Mouse (Mus musculus): Measurements from ENCODE around the gene Plekha1.
A peak's percentile ranks its signal among the peaks of the same experiment; 100 is the strongest.

Gene Plekha1

DNA sequence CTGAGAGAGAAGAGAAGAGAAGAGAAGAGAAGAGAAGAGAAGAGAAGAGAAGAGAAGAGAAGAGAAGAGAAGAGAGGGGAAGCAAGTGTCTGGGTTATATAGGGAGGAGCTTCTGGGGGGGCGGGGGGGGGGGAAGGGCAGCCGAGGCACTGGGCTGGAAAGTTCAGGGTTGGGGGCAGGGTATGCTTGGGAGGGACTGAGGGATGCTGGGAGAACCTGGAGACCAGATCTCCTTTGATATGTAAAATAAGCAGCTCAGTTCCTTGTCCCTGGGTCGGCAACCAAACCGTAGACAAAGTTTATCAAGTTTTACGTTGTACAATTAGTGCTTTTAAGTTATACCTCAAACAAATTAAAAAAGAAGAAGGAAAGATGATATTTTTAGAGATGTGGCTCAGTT is 5.6 kb upstream of the Plekha1 start:
- DNase-seq (ENCODE audit: inconsistent age in 2 of 2, low spot score in 1 of 2) = no peak

DNA sequence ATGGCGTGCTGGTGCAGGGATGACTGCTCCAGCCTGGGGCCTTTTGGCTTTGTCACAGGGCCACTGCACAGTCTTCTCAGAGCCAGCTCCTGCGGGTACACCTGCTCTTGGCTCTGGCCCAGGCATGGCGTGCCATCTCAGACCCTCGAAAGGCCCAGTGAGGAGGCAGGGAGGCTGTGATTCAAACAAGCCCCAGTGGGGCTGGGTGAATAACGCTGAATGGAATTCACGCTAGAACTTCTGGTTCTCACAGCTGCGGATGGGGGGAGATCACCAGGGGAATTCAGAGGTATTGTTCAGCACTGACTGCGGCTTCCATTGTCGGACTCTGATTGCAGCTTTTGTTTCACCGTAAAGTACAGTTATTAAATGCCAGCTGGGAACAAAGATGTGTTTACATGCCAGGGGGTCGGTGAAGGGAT is 4.8 kb upstream of the Plekha1 start:
- DNase-seq (ENCODE audit: inconsistent age in 2 of 2, low spot score in 1 of 2) = no peak

DNA sequence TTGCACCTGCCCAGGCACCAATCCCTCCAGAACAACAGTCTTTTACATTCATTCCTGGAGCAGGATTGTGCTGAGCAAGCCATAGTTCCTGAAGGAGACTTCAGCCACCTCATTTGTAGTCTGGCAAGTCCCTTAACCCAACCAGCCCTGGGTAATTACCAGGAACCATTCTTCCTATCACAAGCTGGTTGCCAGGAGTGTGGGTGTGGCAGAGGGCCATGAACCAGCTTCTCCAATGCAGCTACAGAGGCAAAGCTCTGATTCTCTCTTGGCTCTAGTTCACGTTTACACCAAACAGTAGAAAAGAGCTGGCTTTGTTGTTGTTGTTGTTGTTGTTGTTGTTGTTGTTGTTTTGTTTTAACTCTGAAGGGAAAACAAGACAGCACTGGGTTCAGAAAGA is 3.1 kb upstream of the Plekha1 start:
- no peak for DNase-seq (ENCODE audit: inconsistent age in 2 of 2, low spot score in 1 of 2)

GRCm38 (mm10) chr7:130864711-130865110 is 845 bp upstream of the Plekha1 start:
- no peak for DNase-seq (ENCODE audit: inconsistent age in 2 of 2, low spot score in 1 of 2)

- no peak for DNase-seq (ENCODE audit: inconsistent age in 2 of 2, low spot score in 1 of 2)
Observed at GRCm38 (mm10) chr7:130866640-130867039, 1.1 kb downstream of the Plekha1 start.

- no peak for DNase-seq (ENCODE audit: inconsistent age in 2 of 2, low spot score in 1 of 2)
Observed at GRCm38 (mm10) chr7:130867256-130867655, 1.7 kb downstream of the Plekha1 start.

GRCm38 (mm10) chr7:130884161-130884560 is 18.6 kb downstream of the Plekha1 start:
- no peak for DNase-seq (ENCODE audit: inconsistent age in 2 of 2, low spot score in 1 of 2)

DNA sequence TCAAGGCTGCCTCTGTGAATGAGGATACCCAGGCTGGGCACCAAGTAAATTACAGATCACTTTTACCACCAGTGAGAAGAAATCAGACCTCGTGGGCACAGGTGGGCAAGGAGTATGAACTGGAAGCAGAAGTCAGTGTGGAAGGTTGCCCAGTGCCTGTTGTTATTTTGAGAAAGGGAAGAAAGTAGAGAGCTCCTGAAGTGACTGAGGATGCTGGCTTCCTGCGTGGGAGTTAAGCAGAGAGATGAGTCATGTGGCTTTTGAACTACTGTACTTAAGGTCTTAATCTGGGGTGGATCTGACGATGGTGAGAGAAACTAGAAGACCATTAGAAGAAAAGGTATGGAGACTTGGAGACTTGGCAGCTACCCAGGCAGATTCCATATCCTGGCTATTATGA is 20.7 kb downstream of the Plekha1 start:
- no peak for DNase-seq (ENCODE audit: inconsistent age in 2 of 2, low spot score in 1 of 2)

GRCm38 (mm10) chr7:130887946-130888345 is 22.4 kb downstream of the Plekha1 start:
- DNase-seq (ENCODE audit: inconsistent age in 2 of 2, low spot score in 1 of 2) = no peak

GRCm38 (mm10) chr7:130890871-130891270 is 25.3 kb downstream of the Plekha1 start:
- DNase-seq (ENCODE audit: inconsistent age in 2 of 2, low spot score in 1 of 2) = no peak

GRCm38 (mm10) chr7:130892973-130893372 is 27.4 kb downstream of the Plekha1 start:
- DNase-seq (ENCODE audit: inconsistent age in 2 of 2, low spot score in 1 of 2) = peak in 1 of 2 experiments; percentile 65

DNA sequence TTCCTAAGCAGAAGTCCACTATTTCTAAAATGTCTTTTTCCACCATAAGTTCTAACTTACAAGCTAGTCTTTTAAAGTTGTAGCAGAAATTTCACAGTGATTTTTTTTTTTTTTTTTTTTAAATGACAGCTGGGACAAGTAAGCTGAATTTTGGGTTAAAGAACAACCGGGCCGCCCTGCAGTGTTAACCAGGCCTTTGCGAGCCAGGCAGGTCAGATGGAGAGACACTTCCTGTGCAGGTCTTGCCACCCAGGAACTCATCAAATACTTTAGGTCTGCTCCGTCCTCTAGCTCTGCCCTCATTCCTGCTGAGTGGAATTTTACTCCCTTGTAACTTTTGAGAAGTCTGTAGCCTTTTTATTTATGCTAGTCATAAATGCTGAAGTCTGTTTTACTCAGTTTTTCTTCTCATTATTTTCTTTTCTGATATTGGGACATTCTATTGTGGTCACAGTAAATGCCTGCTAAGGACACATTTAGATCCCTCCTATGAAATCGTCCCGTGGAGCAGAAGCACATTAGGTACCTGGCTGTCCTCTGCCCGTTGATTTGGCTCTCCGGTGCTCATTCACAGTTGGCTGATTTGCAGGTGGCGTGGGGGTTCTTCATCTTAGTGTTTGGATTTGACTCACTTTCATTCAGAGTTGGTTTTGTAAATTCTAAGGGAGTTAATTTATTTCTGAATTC is 29.5 kb downstream of the Plekha1 start:
- DNase-seq (ENCODE audit: inconsistent age in 2 of 2, low spot score in 1 of 2) = no peak

GRCm38 (mm10) chr7:130895618-130895945 is 30.0 kb downstream of the Plekha1 start:
- DNase-seq (ENCODE audit: inconsistent age in 2 of 2, low spot score in 1 of 2) = no peak

DNA sequence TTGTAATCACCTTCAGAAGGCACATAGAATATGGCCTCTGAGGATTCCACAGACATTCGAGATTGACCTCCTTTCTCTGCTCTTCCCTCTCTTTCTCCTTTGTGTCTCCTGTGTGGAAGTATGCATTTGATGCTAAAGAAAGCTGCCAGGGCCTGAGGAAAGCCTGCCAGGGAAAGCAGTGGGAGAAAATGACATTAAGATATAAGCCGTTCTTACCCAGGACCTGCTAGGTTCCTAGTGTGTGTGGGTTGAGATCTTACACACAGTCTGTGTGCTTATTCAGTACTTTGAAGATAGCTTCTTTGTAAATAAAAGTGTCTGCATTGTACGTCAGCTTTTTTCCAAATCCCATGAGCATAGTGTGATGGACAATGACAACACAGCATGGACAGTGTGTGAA is 30.5 kb downstream of the Plekha1 start:
- DNase-seq (ENCODE audit: inconsistent age in 2 of 2, low spot score in 1 of 2) = no peak

DNA sequence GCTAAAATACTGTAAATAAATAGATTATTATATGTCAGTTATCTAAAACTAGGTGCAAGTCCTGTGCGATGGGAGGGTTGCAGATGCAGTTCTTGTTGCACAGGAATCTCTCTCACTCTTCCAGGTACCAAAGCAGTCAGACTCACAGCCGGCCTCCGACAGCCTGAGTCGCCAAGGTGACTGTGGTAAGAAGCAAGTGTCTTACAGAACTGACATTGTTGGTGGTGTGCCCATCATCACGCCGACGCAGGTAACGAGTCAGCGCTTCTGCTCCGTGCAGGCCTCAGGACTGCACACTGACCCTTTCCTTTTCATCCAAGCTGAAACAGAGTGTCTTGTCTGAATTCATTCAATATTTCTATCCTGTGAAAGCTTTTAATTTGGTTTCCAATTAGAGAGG is 31.6 kb downstream of the Plekha1 start:
- DNase-seq (ENCODE audit: inconsistent age in 2 of 2, low spot score in 1 of 2) = no peak

DNA sequence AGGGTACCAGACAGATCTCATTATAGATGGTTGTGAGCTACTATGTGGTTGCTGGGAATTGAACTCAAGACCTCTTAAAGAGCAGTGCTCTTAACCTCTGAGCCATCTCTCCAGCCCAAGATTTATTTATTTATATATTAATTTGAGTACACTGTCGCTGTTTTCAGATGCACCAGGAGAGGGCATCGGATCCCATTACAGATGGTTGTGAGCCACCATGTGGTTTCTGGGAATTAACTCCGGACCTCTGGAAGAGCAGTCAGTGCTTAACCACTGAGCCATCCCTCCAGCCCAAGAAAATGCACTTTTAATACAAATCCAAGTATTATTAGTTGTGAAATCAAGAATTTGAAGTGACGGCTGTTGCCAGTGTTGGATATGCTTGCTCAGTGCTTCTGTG is 32.8 kb downstream of the Plekha1 start:
- DNase-seq (ENCODE audit: inconsistent age in 2 of 2, low spot score in 1 of 2) = peak in 1 of 2 experiments; percentile 71

DNA sequence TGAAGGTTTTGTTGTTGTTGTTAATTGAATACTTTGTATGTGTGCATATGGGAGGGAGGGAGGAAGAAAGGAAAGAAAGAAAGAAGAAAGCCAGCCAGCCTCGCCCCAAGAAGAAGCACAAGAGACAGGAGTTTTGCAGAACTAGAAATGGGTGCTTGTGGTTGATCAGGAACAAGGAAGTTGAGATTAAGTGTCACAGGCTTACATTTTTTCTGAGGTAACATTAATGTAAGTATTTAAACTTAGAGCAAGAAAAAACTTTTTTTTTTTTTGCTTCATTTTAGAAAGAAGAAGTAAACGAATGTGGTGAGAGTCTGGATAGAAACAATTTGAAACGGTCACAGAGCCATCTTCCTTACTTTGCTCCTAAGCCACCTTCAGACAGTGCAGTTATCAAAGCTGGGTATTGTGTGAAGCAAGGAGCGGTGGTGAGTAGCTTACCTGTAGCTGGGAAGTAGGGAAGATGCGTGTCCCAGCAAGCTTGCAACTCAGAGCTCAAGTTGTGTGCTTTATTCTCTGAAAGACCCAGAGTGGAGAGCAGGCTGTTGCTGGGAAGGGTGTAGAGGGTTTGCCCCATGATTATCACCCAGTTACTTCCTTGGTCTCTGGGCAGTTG is 34.8 kb downstream of the Plekha1 start:
- DNase-seq (ENCODE audit: inconsistent age in 2 of 2, low spot score in 1 of 2) = no peak

GRCm38 (mm10) chr7:130902929-130903328 is 37.4 kb downstream of the Plekha1 start:
- DNase-seq (ENCODE audit: inconsistent age in 2 of 2, low spot score in 1 of 2) = no peak

- DNase-seq (ENCODE audit: inconsistent age in 2 of 2, low spot score in 1 of 2) = no peak
Observed at GRCm38 (mm10) chr7:130903505-130904074, 38.0 kb downstream of the Plekha1 start.

DNA sequence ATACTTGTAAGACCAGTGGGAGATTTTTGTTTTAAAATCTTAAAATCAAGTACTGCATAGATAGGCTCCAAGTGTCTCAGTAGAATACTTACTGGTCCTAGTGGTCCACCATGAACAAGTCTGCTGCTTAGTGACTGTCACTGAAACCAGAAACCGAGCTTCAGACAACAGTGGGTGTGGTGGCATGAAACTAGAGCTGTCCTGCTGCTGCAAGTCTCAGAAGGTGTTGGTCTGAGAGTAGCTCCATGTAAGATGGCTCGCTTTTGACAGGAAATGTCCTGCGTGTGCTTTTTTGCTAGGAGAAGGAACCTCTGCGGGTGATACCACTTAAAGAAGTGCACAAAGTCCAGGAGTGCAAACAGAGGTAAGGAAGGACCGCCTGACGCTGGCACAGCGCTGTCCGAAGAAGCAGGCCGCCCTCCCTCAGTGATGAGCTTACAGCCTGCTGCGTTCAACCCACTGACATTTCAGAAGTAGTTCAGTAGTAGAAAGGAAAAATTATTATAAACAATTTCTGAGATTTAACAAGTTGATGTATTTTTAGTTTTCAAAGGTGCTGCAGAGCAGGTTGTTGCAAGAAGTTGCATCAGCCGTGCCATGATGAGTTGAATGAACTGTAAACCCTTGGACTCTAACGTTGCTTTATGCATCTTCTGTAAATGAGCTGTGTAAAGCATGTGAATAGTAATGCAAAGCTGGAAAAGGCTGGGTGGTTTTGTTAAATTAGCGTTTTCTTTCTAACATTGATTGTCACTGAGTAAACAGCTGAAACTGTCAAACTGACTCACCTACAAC is 39.2 kb downstream of the Plekha1 start:
- peak in 1 of 2 experiments; percentile 9 for DNase-seq (ENCODE audit: inconsistent age in 2 of 2, low spot score in 1 of 2)

GRCm38 (mm10) chr7:130910841-130911240 is 45.3 kb downstream of the Plekha1 start:
- peak; percentile 81 to 92 for DNase-seq (ENCODE audit: inconsistent age in 2 of 2, low spot score in 1 of 2)
